ENCODE assay signal across 8 mouse cellular contexts in genomic region chr7:92741152-92741860, GRCm38 (mm10). TPM values are rescaled to one million over a fixed set of nuclear protein-coding genes. Genes with fewer than 3 reads are reported as not detected.
A peak's percentile ranks its signal among the peaks of the same experiment; 100 is the strongest.
DNase-seq lines count a peak whose midpoint lies in the region; ATAC-seq and TF ChIP-seq lines count a peak whose summit lies in the region.

TSS of gene Rab30 (plus strand) at chr7:92741603.

- no peak for TF ChIP-seq CTCF in E14TG2a.4 (conservative IDR thresholded peaks at IDR 0.05; ENCODE audit: low read length)
- no peak for TF ChIP-seq CTCF in heart, postnatal 0 days (IDR thresholded peaks at IDR 0.05; ENCODE audit: low read depth)
- TF ChIP-seq CTCF in testis, adult 2 months (IDR thresholded peaks at IDR 0.05; ENCODE audit: control insufficient read depth, insufficient read depth, insufficient replicate concordance, low read depth, low read length), result no peak

- no peaks in the 10 kb centered on the region for H3K27me3 ChIP-seq in E14TG2a.4 (ENCODE audit: insufficient read depth, low read length)
- H3K27me3 ChIP-seq in forebrain, embryonic 12.5 days, result no peaks in the 10 kb centered on the region
- H3K27me3 ChIP-seq in heart, postnatal 0 days (ENCODE audit: control insufficient read depth, insufficient read depth, low read length), result no peaks in the 10 kb centered on the region
- no peaks in the 10 kb centered on the region for H3K27me3 ChIP-seq in liver, embryonic 16.5 days (ENCODE audit: control insufficient read depth, insufficient read depth, low read depth, low read length)
- no peaks in the 10 kb centered on the region for H3K27me3 ChIP-seq in neural tube, embryonic 13.5 days
- H3K27me3 ChIP-seq in testis, adult 2 months (ENCODE audit: control insufficient read depth, insufficient read depth, low read length), result no peaks in the 10 kb centered on the region

- no peak for TF ChIP-seq EP300 in heart, postnatal 0 days (IDR thresholded peaks at IDR 0.05; ENCODE audit: low read depth)

- peak within 1 kb of the TSS; percentile 89 for H3K4me2 ChIP-seq in forebrain, embryonic 12.5 days
- peak within 1 kb of the TSS; percentile 74 for H3K4me2 ChIP-seq in heart, postnatal 0 days (ENCODE audit: low read depth, low read length)
- H3K4me2 ChIP-seq in liver, embryonic 16.5 days (ENCODE audit: low read depth, low read length), result peak within 1 kb of the TSS; percentile 90
- peak within 1 kb of the TSS; percentile 85 for H3K4me2 ChIP-seq in neural tube, embryonic 13.5 days

- ATAC-seq in forebrain, embryonic 12.5 days (ENCODE audit: low FRiP score), result peak; percentile 100
- ATAC-seq in heart, postnatal 0 days (ENCODE audit: insufficient read depth, low read depth), result peak; percentile 100
- peak; percentile 99 for ATAC-seq in liver, embryonic 16.5 days (ENCODE audit: low read depth)
- peak; percentile 100 for ATAC-seq in neural tube, embryonic 13.5 days (ENCODE audit: low read depth)

- H3K4me1 ChIP-seq in E14TG2a.4 (replicated peaks; ENCODE audit: low read depth, low read length), result peaks cover 56% of the 10 kb centered on the region
- H3K4me1 ChIP-seq in forebrain, embryonic 12.5 days, result peaks cover 44% of the 10 kb centered on the region
- H3K4me1 ChIP-seq in heart, postnatal 0 days (ENCODE audit: control insufficient read depth, insufficient read depth), result peaks cover 25% of the 10 kb centered on the region
- H3K4me1 ChIP-seq in liver, embryonic 16.5 days (ENCODE audit: control insufficient read depth, low read depth, low read length), result peaks cover 26% of the 10 kb centered on the region
- H3K4me1 ChIP-seq in neural tube, embryonic 13.5 days (replicated peaks), result peaks cover 57% of the 10 kb centered on the region
- peaks cover 2% of the 10 kb centered on the region for H3K4me1 ChIP-seq in testis, adult 2 months (ENCODE audit: control insufficient read depth, insufficient read depth, low read length)

- WGBS in forebrain, embryonic 12.5 days, result under 1% methylated on average over 38 of the region's 38 CpGs
- WGBS in heart, postnatal 0 days, result under 1% methylated on average over 38 of the region's 38 CpGs
- WGBS in liver, embryonic 16.5 days (ENCODE audit: insufficient replicate concordance), result under 1% methylated on average over 37 of the region's 38 CpGs
- under 1% methylated on average over 38 of the region's 38 CpGs for WGBS in neural tube, embryonic 13.5 days

- no peaks in the 10 kb centered on the region for H3K9me3 ChIP-seq in E14TG2a.4 (ENCODE audit: low read length)
- H3K9me3 ChIP-seq in forebrain, embryonic 12.5 days, result no peaks in the 10 kb centered on the region
- H3K9me3 ChIP-seq in heart, postnatal 0 days (replicated peaks; ENCODE audit: control insufficient read depth, low read length), result no peaks in the 10 kb centered on the region
- H3K9me3 ChIP-seq in liver, embryonic 16.5 days (replicated peaks; ENCODE audit: control insufficient read depth, low read length), result no peaks in the 10 kb centered on the region
- H3K9me3 ChIP-seq in neural tube, embryonic 13.5 days, result no peaks in the 10 kb centered on the region

- H3K27ac ChIP-seq in forebrain, embryonic 12.5 days, result peak within 1 kb of the TSS; percentile 93
- H3K27ac ChIP-seq in heart, postnatal 0 days (ENCODE audit: low read depth), result peak within 1 kb of the TSS; percentile 92
- peak within 1 kb of the TSS; percentile 82 for H3K27ac ChIP-seq in liver, embryonic 16.5 days (ENCODE audit: low read length)
- H3K27ac ChIP-seq in neural tube, embryonic 13.5 days (replicated peaks), result peak within 1 kb of the TSS; percentile 98
- peak within 1 kb of the TSS; percentile 70 for H3K27ac ChIP-seq in testis, adult 2 months (ENCODE audit: control insufficient read depth, insufficient read depth, low read depth, low read length)

- H3K9ac ChIP-seq in forebrain, embryonic 12.5 days, result peak within 1 kb of the TSS; percentile 92
- H3K9ac ChIP-seq in heart, postnatal 0 days (replicated peaks; ENCODE audit: low read depth, low read length), result peak within 1 kb of the TSS; percentile 95
- peak within 1 kb of the TSS; percentile 87 for H3K9ac ChIP-seq in liver, embryonic 16.5 days (ENCODE audit: low read depth, low read length)
- H3K9ac ChIP-seq in neural tube, embryonic 13.5 days, result peak within 1 kb of the TSS; percentile 98

- DNase-seq in c-Kit-positive CD71-positive TER-119-positive erythroid progenitor cells, embryonic 14.5 days (ENCODE audit: low spot score), result peak; percentile 95
- peak; percentile 99 for DNase-seq in heart, postnatal 0 days (ENCODE audit: low spot score)
- peak; percentile 91 to 96 for DNase-seq in kidney, postnatal 4 days

- peaks cover 39% of the 10 kb centered on the region for H3K36me3 ChIP-seq in E14TG2a.4 (ENCODE audit: insufficient read depth, low read length)
- peaks cover 18% of the 10 kb centered on the region for H3K36me3 ChIP-seq in forebrain, embryonic 12.5 days (replicated peaks)
- H3K36me3 ChIP-seq in heart, postnatal 0 days (replicated peaks; ENCODE audit: control insufficient read depth, insufficient read depth, low read length), result peaks cover 5% of the 10 kb centered on the region
- H3K36me3 ChIP-seq in liver, embryonic 16.5 days (ENCODE audit: control insufficient read depth, insufficient read depth), result peaks cover 14% of the 10 kb centered on the region
- H3K36me3 ChIP-seq in neural tube, embryonic 13.5 days, result peaks cover 15% of the 10 kb centered on the region
- no peaks in the 10 kb centered on the region for H3K36me3 ChIP-seq in testis, adult 2 months (ENCODE audit: control insufficient read depth, insufficient read depth, low read length)

- peak; percentile 89 for TF ChIP-seq POLR2A in testis, adult 2 months (IDR thresholded peaks at IDR 0.05; ENCODE audit: control insufficient read depth, low read depth, low read length)

- peak within 1 kb of the TSS; percentile 97 for H3K4me3 ChIP-seq in E14TG2a.4 (replicated peaks; ENCODE audit: low read length)
- H3K4me3 ChIP-seq in forebrain, embryonic 12.5 days (replicated peaks), result peak within 1 kb of the TSS; percentile 76
- peak within 1 kb of the TSS; percentile 88 for H3K4me3 ChIP-seq in heart, postnatal 0 days (ENCODE audit: low read depth, low read length)
- peak within 1 kb of the TSS; percentile 78 for H3K4me3 ChIP-seq in liver, embryonic 16.5 days (ENCODE audit: low read depth, low read length)
- H3K4me3 ChIP-seq in neural tube, embryonic 13.5 days, result peak within 1 kb of the TSS; percentile 82
- H3K4me3 ChIP-seq in testis, adult 2 months (ENCODE audit: control insufficient read depth, low read depth, low read length), result peak within 1 kb of the TSS; percentile 96

RNA-seq across cellular contexts. Expression of gene Rab30, which starts in this region (rescaled TPM):
- 21.7 and 22.0 TPM in 2 replicates for polyA plus RNA-seq in forebrain, embryonic 12.5 days (2016; fragmentation: Nextera tagmentation; extraction: Ambion mirVana)
- 2.7 and 6.1 TPM in 2 replicates for total RNA-seq in heart, postnatal 0 days (2014; rRNA removed; ENCODE audit: low replicate concordance)
- 7.2 and 7.3 TPM in 2 replicates for polyA plus RNA-seq in heart, postnatal 0 days (2015; fragmentation: Nextera tagmentation; extraction: Ambion mirVana)
- polyA plus RNA-seq in liver, embryonic 16.5 days (2015; fragmentation: Nextera tagmentation; extraction: Ambion mirVana), result 5.3 and 5.6 TPM in 2 replicates
- 23.8 and 29.1 TPM in 2 replicates for polyA plus RNA-seq in neural tube, embryonic 13.5 days (2015; fragmentation: Nextera tagmentation; extraction: Ambion mirVana)
- 0.63 and 1.3 TPM in 2 replicates for polyA plus RNA-seq in testis, adult 2 months (2012; rRNA removed)

Comparison
In these comparisons a context has a peak if more than half of its experiments do, and no peak if none do; other contexts are left out.
1. Peak in every context shown above with its lines: DNase-seq, ATAC-seq, H3K4me3 ChIP-seq and H3K27ac ChIP-seq.